Mouse (Mus musculus): ENCODE measurements around the gene Spem1.

- TF ChIP-seq POLR2A (IDR thresholded peaks at IDR 0.05; ENCODE audit: low read depth, low read length) (no peak), CTCF (IDR thresholded peaks at IDR 0.05; ENCODE audit: extremely low read depth, insufficient read length, insufficient replicate concordance, low read depth, low read length) (no peak)
These were observed 46.3 kb downstream of the Spem1 start for GRCm38 (mm10) chr11:69775716-69776115.
